Mouse (Mus musculus) yolk sac, embryonic 10.5 days (tissue): ENCODE measurements around the gene Agrp.

ENCODE experiments used
- DNase-seq: peaks from one replicate; pipeline ENCODE4 v3.0.0-alpha.2; 2017; ENCODE audit warnings: low spot score

The Agrp gene

GRCm38 (mm10) chr8:105636963-105637510, at the start of gene Agrp:
TSS of gene Agrp (minus strand) at chr8:105637393.
- no peak for DNase-seq

DNA sequence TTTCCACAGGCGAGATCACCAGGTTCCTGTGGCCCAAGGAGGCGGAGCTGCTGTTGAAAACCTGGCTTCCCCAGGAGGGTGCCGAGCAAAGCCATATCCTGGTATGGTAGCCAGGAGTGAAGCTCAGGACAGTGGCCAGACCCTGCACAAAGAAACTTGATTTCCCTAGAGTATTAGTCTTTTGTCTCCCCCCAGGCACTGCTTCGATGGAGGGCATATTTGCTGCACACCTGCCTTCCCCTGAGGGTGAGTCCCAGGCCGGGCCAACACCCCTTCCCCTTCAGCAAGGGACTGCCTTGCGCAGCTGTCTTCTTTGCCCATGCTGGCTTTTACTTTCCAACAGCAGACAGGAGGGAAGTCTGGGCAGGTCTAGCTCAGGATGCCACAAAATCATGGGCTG, 49.4 kb upstream of the Agrp start:
- no peak for DNase-seq

DNA sequence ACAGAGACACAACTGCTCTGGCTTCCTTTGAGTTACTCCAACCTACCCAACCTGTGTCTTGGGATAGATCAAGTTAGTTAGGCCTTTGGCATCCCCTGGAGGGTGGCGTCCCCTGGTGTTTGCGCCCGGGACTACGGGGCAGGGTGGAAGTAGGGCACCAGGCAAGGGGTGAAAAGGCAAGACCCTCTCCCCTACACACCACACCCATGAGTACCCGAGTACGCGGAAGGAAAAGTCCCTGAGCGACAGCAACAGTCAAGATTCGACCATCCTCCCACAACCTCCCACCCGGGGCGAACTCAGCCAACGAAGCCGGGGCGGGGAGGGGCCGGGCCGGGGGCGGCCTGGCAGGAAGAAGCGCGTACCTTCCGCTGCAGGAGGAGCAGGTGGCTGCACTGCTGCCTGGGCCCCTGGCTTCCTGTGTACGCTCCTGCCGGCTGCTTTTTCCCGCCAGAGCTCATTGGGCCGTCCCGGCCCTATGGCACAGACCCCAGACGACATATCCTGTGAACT, 48.7 kb upstream of the Agrp start, which contains the start of gene Carmil2:
TSS of gene Carmil2 (plus strand) at position 479 of the 513 bp plus-strand sequence.
- DNase-seq, result no peak

DNA sequence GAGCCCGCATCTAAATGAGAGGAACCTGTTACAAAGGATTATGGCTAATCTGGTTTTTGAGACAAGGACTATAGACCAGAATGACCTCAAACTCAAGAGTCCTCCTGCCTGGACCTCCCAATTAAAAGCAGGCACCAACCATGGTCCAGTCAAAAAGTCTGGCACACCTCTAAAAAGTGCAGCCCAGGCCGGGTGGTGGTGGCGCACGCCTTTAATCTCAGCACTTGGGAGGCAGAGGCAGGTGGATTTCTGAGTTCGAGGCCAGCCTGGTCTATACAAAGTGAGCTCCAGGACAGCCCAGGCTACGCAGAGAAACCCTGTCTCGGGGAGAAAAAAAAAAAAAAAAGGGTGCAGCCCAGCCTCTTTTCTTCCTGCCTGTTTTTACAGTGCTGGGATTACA, 48.1 kb upstream of the Agrp start:
- DNase-seq, result no peak

DNA sequence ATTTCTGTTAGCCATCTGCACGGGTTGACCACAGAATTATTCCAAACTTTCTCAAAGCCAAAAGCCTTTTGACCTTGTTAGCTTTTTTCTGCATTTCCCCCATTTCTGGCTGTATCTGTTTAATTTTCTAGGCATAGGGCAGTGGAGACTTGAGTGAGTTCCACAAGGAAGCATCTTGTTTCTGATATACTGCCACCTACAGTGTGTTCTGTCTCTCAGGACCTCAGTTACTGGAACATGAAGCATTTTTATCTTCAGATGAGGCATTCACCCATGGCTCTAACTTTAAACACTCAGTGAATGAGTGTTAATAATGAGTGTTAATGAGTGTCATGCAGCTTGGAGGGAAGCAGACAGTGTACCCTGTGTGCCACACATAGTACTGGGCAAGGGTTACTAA, 40.7 kb upstream of the Agrp start:
- DNase-seq, result no peak

DNA sequence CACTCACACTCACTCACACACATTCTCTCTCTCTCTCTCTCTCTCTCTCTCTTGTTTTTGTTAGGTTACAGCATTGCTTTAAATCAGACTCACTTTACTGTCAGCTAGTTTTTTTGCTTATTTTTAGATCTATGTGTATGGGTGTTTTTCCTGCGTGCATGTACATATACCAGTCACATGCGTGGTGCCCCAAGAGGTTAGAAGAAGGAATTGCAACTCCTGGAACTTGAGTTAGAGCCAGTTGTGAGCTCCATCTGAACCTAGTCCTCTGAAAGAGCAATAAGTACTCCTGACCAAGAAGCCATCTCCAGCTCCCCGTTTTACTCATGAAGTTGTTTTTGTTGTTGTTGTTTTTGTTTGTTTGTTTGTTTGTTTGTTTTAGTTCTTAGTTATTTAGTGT, 24.0 kb upstream of the Agrp start:
- no peak for DNase-seq

- DNase-seq, result no peak
Observed at GRCm38 (mm10) chr8:105657641-105658040, 20.4 kb upstream of the Agrp start.

DNA sequence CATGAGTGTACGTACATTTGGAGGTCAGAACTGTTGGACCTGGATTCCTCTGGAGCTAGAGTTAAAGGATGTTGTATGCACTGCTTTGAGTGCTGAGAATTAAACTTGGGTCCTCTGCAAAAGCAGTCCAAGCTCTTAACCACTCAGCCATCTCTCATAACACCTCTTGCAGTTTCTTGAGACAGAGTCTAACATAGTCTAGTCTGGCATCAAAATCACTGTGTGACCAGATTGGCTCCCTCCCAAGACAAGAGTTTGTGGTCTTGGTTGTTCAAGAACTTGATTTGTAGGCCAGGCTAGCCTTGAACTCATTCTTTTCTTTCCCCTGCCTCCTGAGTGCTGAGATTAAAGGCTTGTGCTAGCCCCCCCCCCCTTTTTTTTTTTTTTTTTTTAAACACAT, 11.7 kb upstream of the Agrp start:
- DNase-seq, result no peak

- DNase-seq, result no peak
Observed at GRCm38 (mm10) chr8:105645205-105645604, 8.0 kb upstream of the Agrp start.

- DNase-seq, result no peak
Observed at GRCm38 (mm10) chr8:105640511-105640910, 3.3 kb upstream of the Agrp start.

GRCm38 (mm10) chr8:105639835-105640234, 2.6 kb upstream of the Agrp start:
- DNase-seq, result no peak

DNA sequence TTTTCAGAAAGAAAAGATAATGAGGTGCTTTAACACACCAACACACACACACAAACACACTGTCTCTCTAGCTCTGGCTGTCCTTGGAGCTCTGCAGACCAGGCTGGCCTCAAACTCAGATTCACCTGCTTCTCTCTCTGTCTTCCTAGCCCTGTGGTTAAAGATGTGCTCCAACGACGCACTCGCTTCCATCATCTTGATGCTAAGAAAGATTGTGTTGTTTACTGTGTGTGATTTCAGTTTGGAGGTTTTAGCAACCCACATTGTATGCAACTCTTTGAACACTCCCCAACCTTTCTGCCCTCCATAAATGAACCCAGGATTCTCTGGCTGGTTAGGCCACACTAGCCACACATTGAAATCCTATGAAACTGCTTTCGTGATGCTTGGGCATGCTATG, 1.3 kb upstream of the Agrp start:
- no peak for DNase-seq

- DNase-seq, result no peak
Observed at GRCm38 (mm10) chr8:105637601-105638041, 428 bp upstream of the Agrp start.

- DNase-seq, result peak; percentile 96
Observed at GRCm38 (mm10) chr8:105636018-105636962, 903 bp downstream of the Agrp start, which contains the start of gene Ctcf. TSS of gene Ctcf (plus strand) at chr8:105636568.

- no peak for DNase-seq
Observed at GRCm38 (mm10) chr8:105635481-105635880, 1.7 kb downstream of the Agrp start.

GRCm38 (mm10) chr8:105634771-105635458, 2.3 kb downstream of the Agrp start:
- DNase-seq, result no peak

- no peak for DNase-seq
Observed at GRCm38 (mm10) chr8:105629337-105629736, 7.9 kb downstream of the Agrp start.

- no peak for DNase-seq
Observed at GRCm38 (mm10) chr8:105626086-105626485, 11.1 kb downstream of the Agrp start.

- DNase-seq, result no peak
Observed at GRCm38 (mm10) chr8:105624831-105625230, 12.4 kb downstream of the Agrp start.

GRCm38 (mm10) chr8:105624401-105624800, 12.8 kb downstream of the Agrp start:
- no peak for DNase-seq

DNA sequence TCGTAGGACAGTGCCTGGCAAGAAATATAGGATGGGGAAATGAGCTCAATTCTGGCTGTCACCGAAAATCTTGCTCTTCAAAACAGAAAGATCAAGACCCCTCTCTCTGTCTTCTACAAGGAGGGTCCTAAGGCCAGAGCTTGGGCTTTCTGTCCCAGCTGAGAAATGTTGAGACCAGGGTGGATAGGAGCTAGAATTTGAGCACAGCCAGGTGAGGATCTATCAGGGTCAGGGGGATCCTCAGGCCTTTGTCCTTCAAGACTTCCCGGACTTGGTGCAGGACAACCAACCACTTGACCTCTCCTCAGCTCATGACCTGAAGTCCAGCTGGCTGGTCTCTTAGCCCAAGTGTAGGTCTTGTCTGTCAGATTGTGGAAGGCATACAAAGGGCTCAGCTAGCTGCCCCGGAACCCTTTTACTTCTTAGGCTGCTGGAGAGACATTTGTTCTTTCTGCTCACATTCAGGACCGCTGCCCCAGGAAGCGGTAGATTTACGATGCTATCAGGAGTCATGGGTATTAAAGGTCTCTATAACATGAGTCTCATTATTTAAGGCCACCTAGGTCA, 13.4 kb downstream of the Agrp start:
- DNase-seq, result no peak

DNA sequence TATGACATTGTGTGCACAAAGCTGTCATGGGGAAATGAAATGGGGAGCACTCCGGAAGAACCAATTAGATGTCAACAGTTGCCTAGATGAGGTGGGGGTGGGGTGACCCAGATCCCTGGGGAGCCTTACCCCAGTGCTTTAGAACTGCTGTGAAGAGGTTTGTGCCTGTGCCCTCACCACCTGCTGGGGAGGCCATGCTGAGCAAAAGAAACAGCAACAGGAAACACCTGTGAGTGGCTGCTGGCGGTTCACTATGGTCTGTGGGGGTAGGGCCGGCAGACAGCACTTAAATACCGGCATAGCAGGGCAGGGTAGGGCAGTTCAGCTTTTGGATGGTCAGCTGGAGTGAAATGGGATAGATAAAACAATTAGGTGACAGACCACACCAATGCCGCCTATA, 14.1 kb downstream of the Agrp start:
- no peak for DNase-seq
